Mouse (Mus musculus): Measurements from ENCODE around the gene BC004004. TPM values are rescaled to one million over a fixed set of nuclear protein-coding genes. Genes with fewer than 3 reads are reported as not detected.
"Not testable (repeated sequence)": the region's sequence is repeated elsewhere in the genome, so short reads cannot be mapped to it uniquely, and the experiment has no call there.

BC004004 gene
- total RNA-seq (2021): 10 to 100 TPM; 78.9 to 81.5 TPM
- long read RNA-seq, experiment 1, full-length matches to known transcripts: 37 of 45 reads
- long read RNA-seq, experiment 1, partial matches to known transcripts: 6 of 45 reads
- long read RNA-seq, experiment 1, other reads (novel, unspliced or antisense): 2 of 45 reads
- long read RNA-seq, experiment 2, full-length matches to known transcripts: 42 of 49 reads
- long read RNA-seq, experiment 2, partial matches to known transcripts: 2 of 49 reads
- long read RNA-seq, experiment 2, other reads (novel, unspliced or antisense): 5 of 49 reads

GRCm38 (mm10) chr17:29268682-29269348, at the start of gene BC004004:
TSS of gene BC004004 (plus strand) at chr17:29268788.
- Histone ChIP-seq H3K27ac (peak within 1 kb of the TSS; percentile 92), H3K4me3 (peak within 1 kb of the TSS; percentile 63)
- peak; percentile 94 for TF ChIP-seq CTCF (conservative IDR thresholded peaks at IDR 0.05)
- DNase-seq (ENCODE audit: low spot score in 2 of 2): peak; percentile 93 to 97

- Histone ChIP-seq H3K27ac (no peak overlapping the region), H3K4me3 (no peak overlapping the region)
- TF ChIP-seq CTCF (conservative IDR thresholded peaks at IDR 0.05): no peak
- DNase-seq (ENCODE audit: low spot score in 2 of 2): no peak
These were observed 48.0 kb upstream of the BC004004 start for GRCm38 (mm10) chr17:29220631-29221030.

GRCm38 (mm10) chr17:29231109-29231508, 37.5 kb upstream of the BC004004 start:
- Histone ChIP-seq H3K27ac (no peak overlapping the region), H3K4me3 (no peak overlapping the region)
- DNase-seq (ENCODE audit: low spot score in 2 of 2): no peak
- TF ChIP-seq CTCF (conservative IDR thresholded peaks at IDR 0.05): no peak

GRCm38 (mm10) chr17:29236111-29236510, 32.5 kb upstream of the BC004004 start:
- H3K4me3 ChIP-seq: no peak overlapping the region
- no peak overlapping the region for H3K27ac ChIP-seq
- DNase-seq (ENCODE audit: low spot score in 2 of 2): no peak
- no peak for TF ChIP-seq CTCF (conservative IDR thresholded peaks at IDR 0.05)

GRCm38 (mm10) chr17:29237267-29237771, 31.3 kb upstream of the BC004004 start:
- no peak for DNase-seq (ENCODE audit: low spot score in 2 of 2)
- H3K4me3 ChIP-seq: peak overlapping the region; percentile 63
- H3K27ac ChIP-seq: 0 out of 2 replicates have a peak overlapping the region, but pooled peaks have one; percentile 65
- no peak for TF ChIP-seq CTCF (conservative IDR thresholded peaks at IDR 0.05)

- Histone ChIP-seq H3K27ac (peak within 1 kb of the TSS; percentile 65), H3K4me3 (peak within 1 kb of the TSS; percentile 63)
- DNase-seq (ENCODE audit: low spot score in 2 of 2): peak in 1 of 2 experiments; percentile 34
- 0 out of 2 replicates have a peak, but pooled peaks have one; percentile 3 for TF ChIP-seq CTCF (conservative IDR thresholded peaks at IDR 0.05)
These were observed 30.7 kb upstream of the BC004004 start, which contains the start of gene Cpne5 for GRCm38 (mm10) chr17:29237772-29238420. TSS of gene Cpne5 (minus strand) at chr17:29238167.

- H3K4me3 ChIP-seq: peak overlapping the region; percentile 63
- peak overlapping the region; percentile 65 for H3K27ac ChIP-seq
- TF ChIP-seq CTCF (conservative IDR thresholded peaks at IDR 0.05): no peak
- DNase-seq (ENCODE audit: low spot score in 2 of 2): no peak
These were observed 30.1 kb upstream of the BC004004 start for GRCm38 (mm10) chr17:29238421-29238945.

- H3K27ac ChIP-seq: no peak overlapping the region
- no peak for DNase-seq (ENCODE audit: low spot score in 2 of 2)
- no peak for TF ChIP-seq CTCF (conservative IDR thresholded peaks at IDR 0.05)
These were observed 23.7 kb upstream of the BC004004 start for GRCm38 (mm10) chr17:29244912-29245311.

GRCm38 (mm10) chr17:29245725-29246124, 22.9 kb upstream of the BC004004 start:
- no peak overlapping the region for H3K4me3 ChIP-seq
- no peak for TF ChIP-seq CTCF (conservative IDR thresholded peaks at IDR 0.05)
- no peak for DNase-seq (ENCODE audit: low spot score in 2 of 2)
- H3K27ac ChIP-seq: no peak overlapping the region; the same call in 1 of the 2 replicates

More at GRCm38 (mm10) chr17:29244912-29245311, 23.7 kb upstream of the BC004004 start:
- no peak overlapping the region for H3K4me3 ChIP-seq

GRCm38 (mm10) chr17:29246602-29247001, 22.0 kb upstream of the BC004004 start:
- peak in 1 of 2 experiments; percentile 39 for DNase-seq (ENCODE audit: low spot score in 2 of 2)
- peak overlapping the region; percentile 28; the same call in 1 of the 2 replicates for H3K27ac ChIP-seq
- peak; percentile 87 for TF ChIP-seq CTCF (conservative IDR thresholded peaks at IDR 0.05)
- H3K4me3 ChIP-seq: no peak overlapping the region

- Histone ChIP-seq H3K4me3 (no peak overlapping the region), H3K27ac (peak overlapping the region; percentile 2)
- DNase-seq (ENCODE audit: low spot score in 2 of 2): no peak
- TF ChIP-seq CTCF (conservative IDR thresholded peaks at IDR 0.05): no peak
These were observed 20.7 kb upstream of the BC004004 start for GRCm38 (mm10) chr17:29247881-29248280.

- Histone ChIP-seq H3K27ac (no peak overlapping the region), H3K4me3 (no peak overlapping the region)
- no peak for DNase-seq (ENCODE audit: low spot score in 2 of 2)
- peak; percentile 62 for TF ChIP-seq CTCF (conservative IDR thresholded peaks at IDR 0.05)
These were observed 19.1 kb upstream of the BC004004 start for GRCm38 (mm10) chr17:29249512-29249911.

- not testable (repeated sequence) for H3K27ac ChIP-seq; H3K4me3 ChIP-seq; DNase-seq (ENCODE audit: low spot score in 2 of 2)
These were observed 17.6 kb upstream of the BC004004 start for GRCm38 (mm10) chr17:29251006-29251405.
